Mouse (Mus musculus): Measurements from ENCODE around the gene Rpl18a. TPM values are rescaled to one million over a fixed set of nuclear protein-coding genes. Genes with fewer than 3 reads are reported as not detected.

The Rpl18a gene
- total RNA-seq, 2 experiments from 2014 or later: 1,014 to 1,053 TPM

- DNase-seq (ENCODE audit: low spot score): peak; percentile 86
Measured at GRCm38 (mm10) chr8:70856541-70857197, 40.5 kb downstream of the Rpl18a start.

DNA sequence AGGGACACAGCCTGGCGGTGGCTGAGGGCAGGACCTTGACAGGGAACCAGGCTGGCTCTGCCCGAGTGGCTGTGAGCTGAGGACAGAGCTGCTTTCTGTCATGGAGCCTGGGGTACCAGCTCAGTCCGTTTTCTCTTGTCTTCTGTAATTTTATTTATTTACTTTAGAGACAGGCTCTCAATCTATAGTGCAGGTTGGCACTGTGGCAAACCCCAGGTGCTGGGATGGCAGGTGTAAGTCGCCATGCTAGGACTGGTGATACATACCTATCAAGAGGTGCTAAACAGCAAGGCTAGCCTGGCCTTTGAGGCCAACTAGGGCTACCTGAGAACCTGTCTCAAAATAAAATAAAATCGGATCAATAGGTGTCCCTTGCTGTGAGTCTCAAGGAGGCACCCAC, 41.2 kb downstream of the Rpl18a start:
- no peak for DNase-seq (ENCODE audit: low spot score)

DNA sequence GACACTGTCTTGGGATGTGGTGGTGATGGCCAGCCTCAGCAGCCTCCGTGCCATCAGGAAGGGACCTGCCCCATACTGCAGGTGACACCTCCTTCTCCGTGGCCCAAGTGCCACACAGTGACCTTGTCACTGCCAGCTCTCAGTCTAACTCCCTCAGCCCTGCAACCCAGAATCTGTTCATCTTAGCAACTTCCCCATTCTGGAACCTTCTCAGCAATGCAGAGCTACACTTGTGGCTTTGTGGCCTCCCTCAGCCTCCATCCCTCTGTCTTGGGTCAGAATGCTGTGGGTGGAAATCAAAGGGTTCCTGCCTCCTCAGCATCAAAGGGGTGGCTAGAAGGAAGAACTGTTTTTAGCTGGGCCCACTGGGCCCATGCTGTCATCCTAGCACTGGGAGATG, 43.3 kb downstream of the Rpl18a start:
- no peak for DNase-seq (ENCODE audit: low spot score)

DNA sequence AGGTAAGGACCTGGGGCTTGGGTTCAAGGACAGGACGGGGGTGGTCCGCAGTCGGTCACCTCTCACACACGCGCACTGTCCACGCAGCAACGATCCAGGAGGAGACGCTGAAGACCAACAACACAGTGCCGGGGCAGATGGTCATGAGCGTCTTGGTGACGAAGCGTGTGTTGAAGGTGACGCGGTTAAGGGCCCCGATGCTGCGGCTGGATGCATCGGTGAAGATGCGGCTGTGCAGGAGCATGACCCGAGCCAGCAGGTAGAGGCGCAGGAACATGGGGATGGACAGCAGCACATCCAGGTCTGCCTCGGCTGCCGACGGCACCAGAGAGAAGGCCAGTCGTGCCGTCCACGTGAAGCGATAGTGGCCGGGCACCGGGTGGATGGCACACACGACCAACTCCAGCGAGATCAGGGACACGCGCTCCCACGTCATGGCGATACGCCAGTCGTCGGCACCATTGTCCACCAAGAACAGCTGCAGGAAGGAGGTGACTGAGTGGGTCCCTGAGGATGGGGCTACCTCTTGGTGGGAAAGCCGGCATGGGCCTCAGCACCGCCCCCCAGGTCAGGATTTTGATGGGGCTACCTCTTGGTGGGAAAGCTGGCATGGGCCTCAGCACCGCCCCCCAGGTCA, 44.5 kb downstream of the Rpl18a start:
- DNase-seq (ENCODE audit: low spot score): no peak

- DNase-seq (ENCODE audit: low spot score): no peak
Measured at GRCm38 (mm10) chr8:70851837-70852236, 45.4 kb downstream of the Rpl18a start.

- DNase-seq (ENCODE audit: low spot score): no peak
Measured at GRCm38 (mm10) chr8:70850947-70851346, 46.3 kb downstream of the Rpl18a start.

DNA sequence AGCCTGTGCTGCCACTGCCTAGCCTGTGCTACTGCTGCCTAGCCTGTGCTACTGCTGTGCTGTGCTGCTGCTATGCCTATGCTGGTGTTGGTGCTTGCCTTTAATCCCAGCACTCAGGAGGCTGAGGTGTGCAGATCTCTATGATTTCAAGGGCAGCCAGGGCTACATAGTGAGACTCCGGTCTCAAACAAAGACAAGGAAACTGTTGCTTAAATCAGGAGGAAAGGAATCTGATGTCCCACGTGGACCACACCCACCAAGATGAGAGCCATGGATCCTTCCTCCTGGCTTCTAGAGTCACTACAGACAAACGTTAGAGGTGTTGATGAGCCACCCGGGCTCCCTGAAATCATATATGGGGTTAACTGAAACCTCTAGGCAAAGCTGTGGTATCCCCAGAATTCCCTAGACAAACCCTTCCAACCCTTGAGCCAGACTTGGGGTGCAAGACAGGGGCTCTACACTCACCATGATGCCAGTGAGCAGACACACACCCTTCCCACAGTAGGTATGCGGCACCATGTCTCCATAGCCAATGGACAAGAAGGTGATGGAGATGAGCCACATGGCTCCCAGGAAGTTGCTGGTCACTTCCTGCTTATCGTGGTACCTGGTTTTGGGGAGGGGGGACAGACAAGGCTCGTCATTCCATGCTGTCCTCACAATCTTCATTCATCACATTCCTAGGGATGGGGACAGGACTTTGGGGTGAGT, 46.9 kb downstream of the Rpl18a start:
- no peak for DNase-seq (ENCODE audit: low spot score)

DNA sequence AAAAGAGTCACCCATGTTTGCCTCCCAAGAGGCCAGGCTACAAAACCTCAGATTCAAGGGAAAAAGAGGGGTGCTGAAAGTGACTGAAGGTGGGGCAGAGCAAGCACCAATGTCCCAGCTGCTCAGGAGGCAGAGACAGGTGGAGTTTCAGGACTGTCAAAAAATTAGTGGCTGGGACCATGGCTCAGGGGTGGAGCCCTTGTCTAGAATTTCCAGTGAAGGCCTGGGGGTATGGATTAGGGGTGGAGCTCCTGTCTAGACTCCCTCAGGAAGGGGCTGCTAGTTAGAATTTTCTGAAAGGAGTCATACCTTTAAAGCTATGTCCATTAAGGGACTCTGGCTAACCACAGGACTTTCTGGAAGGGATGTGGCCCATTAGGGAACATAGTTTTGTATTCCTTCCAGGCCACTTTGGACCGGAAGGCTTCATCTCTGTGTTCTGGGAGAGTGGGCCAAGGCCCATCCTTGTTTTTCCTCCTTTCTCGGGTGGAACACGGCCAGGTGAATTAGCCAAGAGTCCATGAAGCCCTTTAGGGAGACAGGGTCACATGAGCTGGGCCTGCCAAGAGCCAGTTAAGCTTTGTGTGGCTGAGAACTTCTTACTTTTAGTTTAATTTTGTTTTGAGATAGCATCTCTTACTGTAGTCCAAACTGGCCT, 47.8 kb downstream of the Rpl18a start:
- DNase-seq (ENCODE audit: low spot score): peak; percentile 84

DNA sequence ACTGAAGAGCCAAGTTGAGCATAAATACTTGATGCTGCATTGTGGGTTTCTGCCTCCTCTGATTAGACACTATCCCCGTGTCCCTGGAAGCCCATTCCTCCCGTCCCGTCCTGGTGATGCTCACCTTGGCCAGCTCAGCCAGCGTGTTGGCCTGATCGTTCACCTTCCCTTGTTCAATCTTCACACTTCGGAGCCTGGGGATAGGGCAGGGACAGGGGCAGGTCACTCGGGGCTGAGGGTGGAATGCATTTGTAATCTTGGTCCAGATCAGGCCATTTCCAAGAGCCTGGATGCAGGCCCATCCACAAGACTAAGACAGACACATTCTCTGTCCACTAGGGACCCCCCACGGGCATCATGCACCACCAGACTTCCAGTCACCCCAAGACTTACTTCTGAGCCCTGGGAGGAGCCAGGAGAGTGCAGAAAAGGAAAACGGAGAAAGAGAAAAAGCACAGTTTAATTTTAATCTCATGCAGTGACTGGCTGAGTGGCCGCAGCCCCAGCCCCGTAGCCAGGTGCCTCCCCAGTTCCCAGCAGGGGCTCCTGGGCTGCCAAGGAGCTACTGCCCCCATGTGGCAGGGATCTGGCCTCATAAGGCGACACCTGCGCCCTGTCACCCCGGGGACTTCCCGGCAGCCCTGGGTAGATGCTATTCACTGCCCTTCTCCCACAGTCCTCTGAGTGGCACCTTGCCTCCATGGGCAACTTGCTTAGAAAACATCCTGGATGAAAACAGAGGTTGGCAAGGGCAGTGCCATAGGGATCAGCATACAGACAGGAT, 50.6 kb downstream of the Rpl18a start:
- no peak for DNase-seq (ENCODE audit: low spot score)

- no peak for DNase-seq (ENCODE audit: low spot score)
Measured at GRCm38 (mm10) chr8:70845108-70845507, 52.1 kb downstream of the Rpl18a start.

Small RNA genes within 50 kb of the gene (microRNA-seq; reads per million reads assigned to microRNA genes)
- 1.7 reads per million for gene Mir1969
- gene Mir7067: not detected

Other genes starting within 250 kb of the Rpl18a start
- 10 to 100 TPM; 11.9 to 13.7 TPM for gene Pgpep1, start 237.0 kb downstream of the Rpl18a start, total RNA-seq (2021)
- gene Lsm4, start 224.2 kb downstream of the Rpl18a start, total RNA-seq (2021): 10 to 100 TPM; 65.4 to 70.3 TPM
- gene Jund, start 198.5 kb downstream of the Rpl18a start, total RNA-seq (2021): 10 to 100 TPM; 41.6 to 68.4 TPM
- not detected for gene Iqcn, start 194.0 kb downstream of the Rpl18a start, total RNA-seq (2021)
- gene Gm3336, start 178.9 kb downstream of the Rpl18a start, total RNA-seq (2021): not detected
- 1 to 10 TPM; 1.3 to 1.6 TPM for gene Pde4c, start 173.7 kb downstream of the Rpl18a start, total RNA-seq (2021)
- gene Rab3a, start 142.7 kb downstream of the Rpl18a start, total RNA-seq (2021): 10 to 100 TPM; 32.5 to 36.5 TPM
- gene Mpv17l2, start 136.5 kb downstream of the Rpl18a start, total RNA-seq (2021): 10 to 100 TPM; 19.9 to 20.9 TPM
- gene Pik3r2, start 120.7 kb downstream of the Rpl18a start, total RNA-seq (2021): 10 to 100 TPM; 13.3 to 15.1 TPM
- 1 to 10 TPM; 2.7 TPM for gene Mast3, start 92.4 kb downstream of the Rpl18a start, total RNA-seq (2021)
- under 1 TPM in 1 of 2 experiments, not detected in 1; 0.07 TPM for gene Il12rb1, start 89.0 kb downstream of the Rpl18a start, total RNA-seq (2021)
- gene Arrdc2, start 57.7 kb downstream of the Rpl18a start, total RNA-seq (2021): 100 to 1,000 TPM in 1 of 2 experiments, 10 to 100 TPM in 1; 58.3 to 202 TPM
- gene Kcnn1, start 34.2 kb downstream of the Rpl18a start, total RNA-seq (2021): 10 to 100 TPM; 18.2 to 21.1 TPM
- gene Ccdc124, start 23.5 kb downstream of the Rpl18a start, total RNA-seq (2021): 10 to 100 TPM; 72.6 to 76.5 TPM
- under 1 TPM in 1 of 2 experiments, not detected in 1; 0.07 TPM for gene Slc5a5, start 4.7 kb downstream of the Rpl18a start, total RNA-seq (2021)
- 10 to 100 TPM in 1 of 2 experiments, 1 to 10 TPM in 1; 9.4 to 13.7 TPM for gene Map1s, start 8.5 kb upstream of the Rpl18a start, total RNA-seq (2021)